Mouse (Mus musculus): ENCODE data around the gene Mdm2. TPM values are rescaled to one million over a fixed set of nuclear protein-coding genes. Genes with fewer than 3 reads are reported as not detected.
"Not testable (repeated sequence)": the region's sequence is repeated elsewhere in the genome, so short reads cannot be mapped to it uniquely, and the experiment has no call there.

Gene Mdm2
- polyA plus RNA-seq, 1 experiment from 2014 or later = 48.4 TPM

DNA sequence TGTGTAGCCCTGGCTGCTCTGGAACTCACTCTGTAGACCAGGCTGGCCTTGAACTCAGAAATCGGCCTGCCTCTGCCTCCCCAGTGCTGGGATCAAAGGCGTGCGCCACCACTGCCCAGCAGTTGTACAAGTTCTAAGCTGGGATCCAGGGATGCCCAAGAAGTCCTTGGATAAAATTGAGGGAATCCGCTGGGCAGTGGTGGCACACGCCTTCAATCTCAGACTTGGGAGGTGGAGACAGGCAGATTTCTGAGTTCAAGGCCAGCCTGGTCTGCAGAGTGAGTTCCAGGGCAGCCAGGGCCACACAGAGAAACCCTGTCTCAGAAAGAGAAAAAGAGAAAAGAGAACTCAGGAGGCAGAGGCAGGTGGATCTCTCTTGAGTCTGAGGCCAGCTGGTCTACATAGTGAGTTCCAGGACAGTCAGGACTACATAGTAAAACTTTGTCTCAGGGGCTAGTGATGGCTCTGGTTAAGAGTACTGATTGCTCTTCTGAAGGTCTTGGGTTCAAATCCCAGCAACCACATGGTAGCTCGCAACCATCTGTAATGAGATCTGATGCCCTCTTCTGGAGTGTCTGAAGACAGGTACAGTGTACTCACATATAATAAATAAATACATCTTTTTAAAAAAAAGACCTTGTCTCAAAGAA is 6.1 kb downstream of the Mdm2 start:
- H3K9me3 ChIP-seq (ENCODE audit: control insufficient read depth, low read length); DNase-seq (ENCODE audit: low spot score); H3K4me2 ChIP-seq (replicated peaks); H3K27ac ChIP-seq; H3K9ac ChIP-seq; H3K4me3 ChIP-seq (replicated peaks; ENCODE audit: low read length); H3K27me3 ChIP-seq (ENCODE audit: control insufficient read depth, insufficient read depth, low read length); ATAC-seq (ENCODE audit: low FRiP score): not testable (repeated sequence)
- Histone ChIP-seq H3K36me3 (replicated peaks; ENCODE audit: control insufficient read depth, insufficient read depth) (peaks cover 83% of the 10 kb centered on the region), H3K4me1 (replicated peaks; ENCODE audit: control insufficient read depth, insufficient read depth, low read length) (peaks cover 11% of the 10 kb centered on the region)
- over 99% methylated on average over 6 of the region's 6 CpGs for WGBS

DNA sequence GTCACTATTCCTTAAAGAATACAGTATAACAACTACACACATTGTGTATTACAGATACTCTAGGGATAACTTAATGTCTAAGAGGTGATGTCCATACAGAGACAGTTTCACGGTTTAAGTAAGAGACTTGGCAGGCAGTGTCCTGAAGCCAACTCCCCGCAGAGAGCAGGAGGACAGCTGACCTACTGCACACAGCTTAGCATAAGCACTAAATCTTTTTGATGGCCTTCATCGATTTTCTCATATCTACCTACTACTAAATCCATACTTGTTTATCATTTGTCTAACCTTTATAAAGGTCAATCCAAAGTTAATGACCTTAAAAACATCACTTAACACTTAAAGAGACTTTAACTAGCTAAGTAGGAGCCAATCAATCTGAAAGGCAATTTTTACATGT is 7.1 kb downstream of the Mdm2 start:
- no peak overlapping the region for H3K9ac ChIP-seq
- no peaks in the 10 kb centered on the region for H3K9me3 ChIP-seq (ENCODE audit: control insufficient read depth, low read length)
- DNase-seq (ENCODE audit: low spot score) (no peak), ATAC-seq (ENCODE audit: low FRiP score) (no peak)
- H3K4me3 ChIP-seq (replicated peaks; ENCODE audit: low read length) = no peak overlapping the region
- 0 out of 2 replicates have a peak, but pooled peaks cover 3% of the 10 kb centered on the region for H3K4me1 ChIP-seq (replicated peaks; ENCODE audit: control insufficient read depth, insufficient read depth, low read length)
- no peaks in the 10 kb centered on the region for H3K27me3 ChIP-seq (ENCODE audit: control insufficient read depth, insufficient read depth, low read length)
- WGBS = 94% methylated on average over 3 of the region's 3 CpGs
- no peak overlapping the region for H3K4me2 ChIP-seq (replicated peaks)
- peaks cover 92% of the 10 kb centered on the region for H3K36me3 ChIP-seq (replicated peaks; ENCODE audit: control insufficient read depth, insufficient read depth)
- no peak overlapping the region for H3K27ac ChIP-seq

DNA sequence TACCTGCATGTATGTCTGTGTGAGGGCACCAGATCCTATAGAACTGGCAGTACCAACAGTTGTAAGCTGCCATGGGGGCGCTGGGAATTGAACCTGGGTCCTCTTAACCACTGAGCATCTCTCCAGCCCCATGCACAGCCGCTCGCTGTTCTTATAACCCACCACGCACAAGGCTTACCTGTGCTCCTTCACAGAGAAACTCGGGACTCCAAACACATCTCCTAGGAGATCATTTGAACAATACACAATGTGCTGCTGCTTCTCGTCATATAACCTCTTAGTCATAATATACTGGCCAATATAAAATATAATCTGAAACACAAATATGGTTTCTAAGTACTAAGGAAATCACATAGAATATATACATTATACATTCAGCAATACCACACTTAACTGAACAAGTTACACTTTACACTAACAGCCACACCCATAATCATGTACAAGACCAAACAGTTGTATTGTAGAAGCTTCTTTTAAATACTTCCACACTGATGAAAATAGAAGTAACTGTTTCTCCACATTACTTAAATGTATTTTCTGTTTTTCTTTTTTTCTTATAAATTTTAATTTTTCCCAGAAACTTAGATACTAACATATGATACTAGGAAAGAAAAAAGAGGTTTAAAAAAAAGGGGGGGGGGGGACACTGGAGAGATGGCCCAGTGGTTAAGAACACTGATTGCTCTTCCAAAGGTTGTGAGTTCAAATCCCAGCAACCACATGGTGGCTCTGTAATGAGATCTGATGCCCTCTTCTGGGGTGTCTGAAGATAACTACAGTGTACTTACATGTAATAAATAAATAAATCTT is 8.3 kb downstream of the Mdm2 start:
- Histone ChIP-seq H3K27me3 (ENCODE audit: control insufficient read depth, insufficient read depth, low read length) (no peaks in the 10 kb centered on the region), H3K4me1 (replicated peaks; ENCODE audit: control insufficient read depth, insufficient read depth, low read length) (0 out of 2 replicates have a peak, but pooled peaks cover 3% of the 10 kb centered on the region), H3K4me2 (replicated peaks) (no peak overlapping the region), H3K9me3 (ENCODE audit: control insufficient read depth, low read length) (no peaks in the 10 kb centered on the region), H3K36me3 (replicated peaks; ENCODE audit: control insufficient read depth, insufficient read depth) (peaks cover 96% of the 10 kb centered on the region), H3K4me3 (replicated peaks; ENCODE audit: low read length) (no peak overlapping the region), H3K27ac (no peak overlapping the region), H3K9ac (no peak overlapping the region)
- DNase-seq (ENCODE audit: low spot score) = no peak
- ATAC-seq (ENCODE audit: low FRiP score) = no peak
- 95% methylated on average over 6 of the region's 6 CpGs for WGBS

DNA sequence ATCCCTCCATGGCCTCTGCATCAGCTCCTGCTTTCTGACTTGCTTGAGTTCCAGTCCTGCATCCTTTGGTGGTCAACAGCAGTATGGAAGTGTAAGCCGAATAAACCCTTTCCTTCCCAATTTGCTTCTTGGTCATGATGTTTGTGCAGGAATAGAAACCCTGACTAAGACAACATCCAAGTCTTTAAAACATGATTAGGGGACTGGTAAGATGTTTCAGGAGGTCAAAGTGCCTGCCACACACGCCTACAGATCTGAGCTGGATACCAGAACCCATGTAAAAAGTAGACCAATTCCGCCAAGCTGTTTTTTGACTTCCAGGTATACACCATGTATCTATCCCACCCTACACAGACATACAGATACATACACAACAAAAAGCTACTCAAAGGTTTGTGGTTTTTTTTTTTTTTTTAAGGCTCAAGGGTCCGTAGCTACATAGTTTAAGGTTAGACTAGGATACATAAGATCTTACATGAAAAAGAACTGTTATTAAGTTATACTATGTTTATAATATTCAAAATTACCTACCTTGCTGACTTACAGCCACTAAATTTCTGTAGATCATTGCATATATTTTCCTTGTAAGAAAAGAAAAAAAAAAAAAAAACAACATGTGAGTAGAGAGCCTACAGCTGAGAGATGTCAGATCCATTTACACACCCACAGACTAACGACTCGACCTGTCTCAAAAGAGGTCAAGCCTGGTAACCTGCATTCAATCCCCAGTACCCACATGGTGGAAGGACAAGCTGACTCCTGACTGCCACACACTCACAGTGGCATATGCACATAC is 9.3 kb downstream of the Mdm2 start:
- Histone ChIP-seq H3K27me3 (ENCODE audit: control insufficient read depth, insufficient read depth, low read length) (no peaks in the 10 kb centered on the region), H3K9ac (no peak overlapping the region), H3K4me1 (replicated peaks; ENCODE audit: control insufficient read depth, insufficient read depth, low read length) (no peaks in the 10 kb centered on the region), H3K4me3 (replicated peaks; ENCODE audit: low read length) (no peak overlapping the region), H3K9me3 (ENCODE audit: control insufficient read depth, low read length) (no peaks in the 10 kb centered on the region), H3K27ac (no peak overlapping the region), H3K36me3 (replicated peaks; ENCODE audit: control insufficient read depth, insufficient read depth) (peaks cover 96% of the 10 kb centered on the region), H3K4me2 (replicated peaks) (no peak overlapping the region)
- no peak for DNase-seq (ENCODE audit: low spot score)
- no peak for ATAC-seq (ENCODE audit: low FRiP score)
- WGBS = 92% methylated on average over 6 of the region's 6 CpGs

DNA sequence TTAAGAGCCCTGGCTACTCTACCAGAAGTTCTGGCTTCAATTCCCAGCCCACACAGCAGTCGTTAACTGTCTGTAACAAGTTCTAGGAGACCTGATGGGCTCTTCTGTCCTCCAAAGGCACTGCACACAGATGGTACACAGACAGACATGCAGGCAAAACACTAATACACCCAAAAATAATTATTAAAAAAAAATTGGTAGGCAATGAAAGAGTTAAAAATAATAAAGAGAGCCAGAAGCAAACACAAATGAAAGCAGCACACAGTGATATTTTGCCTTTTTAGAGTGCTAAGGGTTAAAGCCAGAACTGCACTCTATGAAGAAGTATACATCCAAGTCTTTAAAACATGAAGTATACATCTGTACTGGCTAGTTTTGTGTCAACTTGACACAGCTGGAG is 10.1 kb downstream of the Mdm2 start:
- Histone ChIP-seq H3K9ac (no peak overlapping the region), H3K4me2 (replicated peaks) (no peak overlapping the region), H3K4me3 (replicated peaks; ENCODE audit: low read length) (no peak overlapping the region), H3K4me1 (replicated peaks; ENCODE audit: control insufficient read depth, insufficient read depth, low read length) (no peaks in the 10 kb centered on the region), H3K27ac (no peak overlapping the region), H3K36me3 (replicated peaks; ENCODE audit: control insufficient read depth, insufficient read depth) (peaks cover 97% of the 10 kb centered on the region), H3K27me3 (ENCODE audit: control insufficient read depth, insufficient read depth, low read length) (no peaks in the 10 kb centered on the region), H3K9me3 (ENCODE audit: control insufficient read depth, low read length) (no peaks in the 10 kb centered on the region)
- ATAC-seq (ENCODE audit: low FRiP score) (no peak), DNase-seq (ENCODE audit: low spot score) (no peak)
- WGBS = 96% methylated on average over 1 of the region's 1 CpGs

DNA sequence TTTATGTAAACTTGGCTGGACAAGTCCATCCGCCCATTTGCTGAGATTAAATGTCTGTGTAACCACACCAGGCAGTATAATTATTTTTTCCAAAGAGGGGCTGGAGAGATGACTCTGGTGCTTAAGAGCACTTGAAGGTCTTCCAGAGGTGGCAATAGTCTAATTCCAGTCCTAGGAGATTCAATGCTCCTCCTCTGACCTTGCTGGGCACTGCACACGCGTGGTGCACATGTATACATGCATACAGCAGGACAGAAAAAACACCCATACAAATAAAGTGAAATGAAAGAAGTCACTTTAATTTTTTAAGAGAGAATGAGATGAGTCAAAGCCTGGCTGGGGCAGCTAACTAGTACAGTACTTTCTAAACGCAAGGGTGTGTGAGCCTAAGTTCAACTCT is 10.6 kb downstream of the Mdm2 start:
- no peaks in the 10 kb centered on the region for H3K9me3 ChIP-seq (ENCODE audit: control insufficient read depth, low read length)
- H3K27me3 ChIP-seq (ENCODE audit: control insufficient read depth, insufficient read depth, low read length) = no peaks in the 10 kb centered on the region
- H3K4me1 ChIP-seq (replicated peaks; ENCODE audit: control insufficient read depth, insufficient read depth, low read length) = no peaks in the 10 kb centered on the region
- no peak overlapping the region for H3K4me3 ChIP-seq (replicated peaks; ENCODE audit: low read length)
- no peak overlapping the region for H3K9ac ChIP-seq
- peaks cover 97% of the 10 kb centered on the region for H3K36me3 ChIP-seq (replicated peaks; ENCODE audit: control insufficient read depth, insufficient read depth)
- DNase-seq (ENCODE audit: low spot score) (no peak), ATAC-seq (ENCODE audit: low FRiP score) (no peak)
- no peak overlapping the region for H3K27ac ChIP-seq
- WGBS = 98% methylated on average over 4 of the region's 4 CpGs
- H3K4me2 ChIP-seq (replicated peaks) = no peak overlapping the region

DNA sequence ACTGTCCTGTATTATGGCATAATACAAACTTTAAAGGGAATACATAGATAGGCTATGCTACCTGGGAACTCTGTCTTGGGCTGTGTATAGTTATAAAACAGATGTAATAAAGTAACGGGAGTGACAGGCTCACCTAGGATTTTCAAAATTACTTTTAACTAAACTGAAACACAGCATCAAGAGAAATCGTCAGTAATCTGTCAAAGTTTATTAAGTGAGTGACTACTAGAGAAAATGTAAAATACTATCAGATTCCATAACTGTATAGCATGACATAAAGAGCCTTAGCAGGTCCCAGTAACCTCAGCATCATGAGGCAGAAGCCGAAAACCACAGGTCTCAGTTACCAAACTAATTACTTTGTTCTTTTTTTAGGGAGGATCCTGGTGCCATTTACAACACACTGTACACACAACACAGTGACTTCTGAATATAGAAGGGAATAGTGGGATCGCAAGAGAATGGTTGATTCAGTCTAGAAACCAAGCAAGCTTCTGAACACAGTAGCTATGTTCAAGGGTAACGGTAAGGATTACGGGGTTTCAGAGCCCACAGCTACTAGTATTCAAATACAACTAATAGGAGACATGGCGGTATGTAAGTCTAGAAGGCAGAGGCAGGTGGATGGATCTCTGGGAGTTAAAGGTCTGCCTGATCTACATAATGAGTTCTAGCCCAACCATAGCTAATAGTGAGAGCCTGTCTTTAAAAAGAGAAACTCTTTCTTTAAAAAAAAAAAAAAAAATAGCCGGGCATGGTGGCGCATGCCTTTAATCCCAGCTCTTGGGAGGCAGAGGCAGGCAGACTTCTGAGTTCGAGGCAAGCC is 12.0 kb downstream of the Mdm2 start:
- ATAC-seq (ENCODE audit: low FRiP score) (no peak), DNase-seq (ENCODE audit: low spot score) (no peak)
- WGBS = 97% methylated on average over 10 of the region's 10 CpGs

DNA sequence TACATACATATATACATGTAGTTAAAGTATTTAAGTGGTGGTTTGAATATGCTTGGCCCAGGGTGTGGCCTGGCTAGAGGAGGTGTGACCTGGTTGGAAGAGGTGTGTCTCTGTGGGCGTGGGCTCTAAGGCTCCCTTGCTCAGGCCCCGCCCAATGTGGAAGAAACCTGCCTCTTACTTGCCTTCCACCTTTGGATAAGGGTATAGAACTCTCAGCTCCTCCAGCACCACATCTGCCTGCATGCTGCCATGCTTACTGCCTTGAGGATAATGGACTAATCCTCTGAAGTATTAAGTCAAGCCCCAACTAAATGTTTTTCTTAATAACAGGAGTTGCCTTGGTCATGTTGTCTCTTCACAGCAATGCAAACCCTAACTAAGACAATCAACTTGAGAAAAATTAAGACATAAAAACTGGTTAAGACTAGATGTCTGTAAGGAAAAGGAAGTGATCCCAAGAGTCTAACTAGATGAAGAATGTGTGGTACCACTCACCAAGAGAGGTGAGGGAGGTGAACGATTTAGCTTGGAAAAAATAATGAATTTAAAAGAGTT is 12.9 kb downstream of the Mdm2 start:
- H3K4me2 ChIP-seq (replicated peaks) = no peak overlapping the region
- H3K36me3 ChIP-seq (replicated peaks; ENCODE audit: control insufficient read depth, insufficient read depth) = peaks cover 92% of the 10 kb centered on the region
- WGBS = 96% methylated on average over 3 of the region's 3 CpGs
- no peak overlapping the region for H3K4me3 ChIP-seq (replicated peaks; ENCODE audit: low read length)
- H3K9me3 ChIP-seq (ENCODE audit: control insufficient read depth, low read length) = no peaks in the 10 kb centered on the region
- DNase-seq (ENCODE audit: low spot score) (no peak), ATAC-seq (ENCODE audit: low FRiP score) (no peak)
- H3K27ac ChIP-seq = no peak overlapping the region
- no peaks in the 10 kb centered on the region for H3K4me1 ChIP-seq (replicated peaks; ENCODE audit: control insufficient read depth, insufficient read depth, low read length)
- H3K9ac ChIP-seq = no peak overlapping the region
- H3K27me3 ChIP-seq (ENCODE audit: control insufficient read depth, insufficient read depth, low read length) = no peaks in the 10 kb centered on the region

More for the DNA sequence above, 12.0 kb downstream of the Mdm2 start:
- Histone ChIP-seq H3K27ac (no peak overlapping the region), H3K4me3 (replicated peaks; ENCODE audit: low read length) (no peak overlapping the region), H3K4me1 (replicated peaks; ENCODE audit: control insufficient read depth, insufficient read depth, low read length) (no peaks in the 10 kb centered on the region), H3K27me3 (ENCODE audit: control insufficient read depth, insufficient read depth, low read length) (no peaks in the 10 kb centered on the region), H3K36me3 (replicated peaks; ENCODE audit: control insufficient read depth, insufficient read depth) (peaks cover 95% of the 10 kb centered on the region), H3K9ac (no peak overlapping the region), H3K4me2 (replicated peaks) (no peak overlapping the region), H3K9me3 (ENCODE audit: control insufficient read depth, low read length) (no peaks in the 10 kb centered on the region)

Data from hindbrain, embryonic 14.5 days (tissue).